Mouse (Mus musculus): ENCODE results near the gene Mpig6b.

DNA sequence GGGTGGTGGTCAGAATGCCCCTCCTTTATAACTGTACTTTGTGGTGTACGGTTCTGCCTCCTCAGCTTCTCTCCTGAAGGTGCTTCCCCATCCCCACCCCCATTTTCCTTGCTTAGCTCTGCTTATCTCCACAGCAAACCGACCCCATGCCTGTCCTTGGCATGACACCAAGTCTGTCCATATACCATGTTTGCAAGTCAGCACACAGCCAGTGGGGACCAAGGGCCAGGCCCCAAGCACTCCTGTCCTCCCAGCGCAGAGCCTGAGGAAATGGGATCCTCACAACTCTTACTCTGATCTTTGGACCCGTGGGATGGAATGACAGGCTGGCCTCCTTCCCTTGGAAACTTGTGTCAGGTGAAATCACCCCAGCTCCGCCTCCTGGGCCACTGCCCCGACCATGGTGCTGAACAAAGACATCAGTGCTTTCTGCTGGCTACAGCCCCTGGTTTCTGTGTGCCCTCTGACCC lies 37.3 kb upstream of the Mpig6b start:
- TF ChIP-seq CTCF (IDR thresholded peaks at IDR 0.05; ENCODE audit: low read depth, low read length) (no peak), POLR2A (IDR thresholded peaks at IDR 0.05; ENCODE audit: extremely low read depth, insufficient read depth, low read length) (no peak)
